Mouse (Mus musculus) kidney, adult 9 months (tissue): ENCODE results near the gene Stk40.
A peak's percentile ranks its signal among the peaks of the same experiment; 100 is the strongest.
"Not testable (repeated sequence)": the region's sequence is repeated elsewhere in the genome, so short reads cannot be mapped to it uniquely, and the experiment has no call there.

ENCODE experiments used
- DNase-seq: peaks from one replicate; pipeline ENCODE4 v3.0.0; 2022

The Stk40 gene

GRCm38 (mm10) chr4:126103590-126104068 is at the start of gene Stk40:
Stk40 (plus strand) TSS chr4:126103957.
- DNase-seq: peak; percentile 98

DNA sequence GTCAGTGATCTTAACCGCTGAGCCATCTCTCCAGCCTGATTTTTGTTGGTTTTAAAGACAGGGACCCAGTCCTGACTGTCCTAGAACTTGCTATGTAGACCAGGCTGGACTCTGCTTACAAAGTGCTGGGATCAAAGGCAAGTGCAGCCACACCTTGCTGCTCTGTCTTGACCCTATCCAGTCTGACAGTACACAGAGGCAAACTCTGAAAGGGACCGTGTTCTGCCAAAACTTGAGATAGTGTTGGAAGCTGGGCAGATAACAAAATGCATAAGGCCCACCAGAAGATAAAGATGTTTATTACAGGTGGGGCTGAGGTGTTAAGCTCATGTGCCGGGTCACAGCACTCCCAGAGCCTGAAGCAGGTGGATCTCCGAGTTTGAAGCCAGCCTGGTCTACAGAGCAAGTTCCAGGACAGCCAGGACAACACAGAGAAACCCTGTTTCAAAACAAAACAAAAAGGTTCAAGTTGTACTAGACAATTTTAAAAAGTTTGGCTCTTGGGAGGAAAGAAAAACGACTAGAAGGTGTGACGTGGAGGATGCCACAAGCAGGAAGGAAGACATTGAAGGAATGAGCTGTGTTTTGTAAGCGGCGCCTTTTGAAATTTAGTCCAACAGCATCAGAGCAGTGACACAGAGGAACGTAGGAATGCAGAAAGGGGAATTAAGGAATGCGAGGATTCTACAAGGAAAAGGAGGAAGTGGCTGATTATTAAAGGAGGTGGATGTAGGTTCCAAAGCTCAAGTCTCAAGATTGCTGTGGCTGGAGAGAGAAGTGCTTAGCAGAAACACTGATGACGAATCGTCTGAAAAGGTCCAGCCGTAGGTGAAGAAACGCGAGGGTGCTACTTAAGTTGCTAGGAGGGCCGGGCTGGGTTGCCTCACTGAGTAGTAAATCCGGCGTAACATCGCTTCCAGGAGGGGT is 46.3 kb upstream of the Stk40 start:
- no peak for DNase-seq

DNA sequence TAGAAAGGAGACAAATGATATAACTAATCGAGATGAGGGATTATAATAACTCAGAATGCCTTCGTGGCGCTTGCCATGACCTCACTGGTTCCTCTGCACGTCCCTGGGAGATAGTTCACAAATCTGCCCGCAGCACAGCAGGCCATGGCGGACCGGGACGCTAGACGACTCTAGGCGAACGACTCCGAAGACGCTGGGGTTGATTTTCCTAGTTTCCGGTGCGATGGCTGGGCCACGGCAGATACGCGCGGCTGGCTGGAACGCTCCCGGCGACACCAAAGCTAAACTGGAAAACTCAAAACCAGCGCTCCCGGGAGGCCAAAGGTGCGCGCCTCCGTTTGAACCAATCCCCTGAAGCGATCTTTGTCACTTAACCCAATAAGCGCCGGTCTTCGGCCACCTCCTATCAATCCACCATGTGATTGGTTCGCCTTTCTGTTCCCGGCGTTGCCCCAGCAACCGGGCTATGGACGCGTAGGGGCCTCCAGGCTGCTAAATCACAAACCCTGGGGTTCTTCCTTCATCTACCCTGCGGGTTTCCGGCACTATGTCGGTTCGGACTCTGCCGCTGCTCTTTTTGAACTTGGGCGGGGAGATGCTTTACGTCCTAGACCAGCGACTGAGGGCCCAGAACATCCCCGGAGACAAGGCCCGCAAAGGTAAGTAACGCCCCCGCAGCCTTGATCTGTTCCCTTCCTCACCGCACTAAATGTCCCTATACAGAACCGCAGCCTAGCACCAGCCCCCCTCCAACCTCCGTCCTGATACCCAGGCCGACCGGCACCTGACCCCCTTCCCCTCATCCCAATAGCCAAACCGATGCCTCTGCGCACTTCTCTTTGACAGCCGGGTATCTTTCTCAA is 45.4 kb upstream of the Stk40 start, which contains the start of gene Oscp1:
Oscp1 (plus strand) TSS at position 432 of the 863 bp plus-strand sequence.
- peak; percentile 95 for DNase-seq

- no peak for DNase-seq
These were observed 44.8 kb upstream of the Stk40 start for GRCm38 (mm10) chr4:126058997-126059362.

GRCm38 (mm10) chr4:126062856-126063255 is 40.9 kb upstream of the Stk40 start:
- no peak for DNase-seq

- DNase-seq: no peak
These were observed 38.5 kb upstream of the Stk40 start for GRCm38 (mm10) chr4:126065241-126065640.

- no peak for DNase-seq
These were observed 36.2 kb upstream of the Stk40 start for GRCm38 (mm10) chr4:126067401-126068077.

GRCm38 (mm10) chr4:126068842-126069241 is 34.9 kb upstream of the Stk40 start:
- no peak for DNase-seq

DNA sequence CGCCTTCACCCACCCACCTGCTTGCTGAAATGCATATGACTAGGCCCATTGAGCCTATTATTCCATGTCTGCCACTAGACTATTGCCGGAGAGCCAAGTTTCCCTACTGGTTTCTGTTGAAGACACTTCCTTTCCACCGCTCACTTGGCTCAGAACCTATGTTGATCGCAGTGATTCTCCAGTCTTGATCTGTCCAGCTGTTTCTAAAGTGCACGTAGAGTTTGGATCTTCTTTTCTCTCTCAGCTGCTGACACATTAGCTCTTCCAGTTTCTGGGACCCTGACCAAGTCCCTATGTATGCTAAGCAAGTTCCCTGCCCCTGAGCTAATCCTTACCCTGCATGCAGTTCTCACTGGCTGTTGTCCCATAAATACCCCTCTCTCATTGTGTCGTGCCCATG is 25.9 kb upstream of the Stk40 start:
- DNase-seq: no peak

- DNase-seq: no peak
These were observed 24.5 kb upstream of the Stk40 start for GRCm38 (mm10) chr4:126079266-126079665.

DNA sequence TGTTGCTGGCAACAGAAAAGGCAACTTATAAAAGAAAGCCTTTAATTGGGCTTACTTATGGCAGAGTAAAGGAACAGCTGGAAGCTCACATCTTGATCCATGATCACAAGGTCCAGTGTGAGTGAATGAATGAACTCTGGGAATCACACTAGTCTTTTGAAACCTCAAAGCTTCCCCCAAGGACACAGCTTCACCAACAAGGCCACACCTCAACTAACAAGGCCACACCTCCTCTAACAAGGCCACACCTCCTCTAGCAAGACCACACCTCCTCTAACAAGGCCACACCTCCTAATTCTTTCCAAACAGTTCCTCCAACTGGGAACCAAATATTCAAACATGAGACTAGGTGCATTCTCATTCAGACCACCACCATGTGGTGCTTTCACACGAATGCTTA is 22.2 kb upstream of the Stk40 start:
- no peak for DNase-seq

GRCm38 (mm10) chr4:126083021-126083420 is 20.7 kb upstream of the Stk40 start:
- no peak for DNase-seq

- no peak for DNase-seq
These were observed 19.4 kb upstream of the Stk40 start for GRCm38 (mm10) chr4:126084382-126084781.

- DNase-seq: peak; percentile 89
These were observed 17.7 kb upstream of the Stk40 start for GRCm38 (mm10) chr4:126085996-126086576.

GRCm38 (mm10) chr4:126090101-126090847 is 13.5 kb upstream of the Stk40 start:
- DNase-seq: peak; percentile 68

GRCm38 (mm10) chr4:126090848-126091124 is 13.0 kb upstream of the Stk40 start:
- no peak for DNase-seq

GRCm38 (mm10) chr4:126091873-126092272 is 11.9 kb upstream of the Stk40 start:
- no peak for DNase-seq

GRCm38 (mm10) chr4:126095622-126096430 is 7.9 kb upstream of the Stk40 start:
- DNase-seq: not testable (repeated sequence)

DNA sequence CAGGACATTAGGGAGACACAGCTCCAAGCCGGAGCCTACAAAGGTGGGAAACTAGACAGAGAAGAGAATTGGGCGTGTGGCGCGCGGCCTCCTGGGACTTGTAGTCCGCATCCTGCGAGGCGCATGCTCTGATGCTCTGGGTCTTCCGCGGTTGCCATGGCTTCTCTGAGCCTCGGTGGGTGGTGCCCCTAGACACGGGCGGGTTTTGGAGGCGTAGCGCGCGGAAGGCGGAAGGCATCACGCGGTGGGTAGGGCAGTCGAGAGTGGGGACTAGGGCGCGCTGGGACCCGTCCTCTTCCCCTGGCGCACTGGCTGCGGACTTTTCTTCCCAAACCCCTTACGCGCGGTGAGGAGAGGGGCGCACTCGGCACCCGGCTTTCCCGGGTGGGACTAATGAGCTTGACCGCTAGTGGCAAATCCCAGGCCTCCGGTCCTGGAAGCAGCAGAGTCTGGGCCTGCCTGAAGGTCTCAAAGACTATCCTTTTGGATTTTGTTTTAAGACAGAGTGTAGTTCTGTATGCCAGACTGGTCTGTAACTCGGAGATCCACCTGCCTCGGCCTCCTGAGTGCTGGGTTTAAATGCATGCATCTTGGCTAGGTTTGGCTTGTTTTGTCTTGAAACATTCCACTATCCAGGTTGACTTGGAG is 7.2 kb upstream of the Stk40 start, which contains the start of gene Lsm10:
Lsm10 (plus strand) TSS at position 160 of the 648 bp plus-strand sequence.
- DNase-seq: peak; percentile 98

GRCm38 (mm10) chr4:126097711-126098253 is 6.0 kb upstream of the Stk40 start:
- no peak for DNase-seq
